Mouse (Mus musculus) heart, embryonic 11.5 days (tissue): Measurements from ENCODE around the gene Rrp1. TPM values are rescaled to one million over a fixed set of nuclear protein-coding genes. Genes with fewer than 3 reads are reported as not detected.
"Not testable (repeated sequence)": the region's sequence is repeated elsewhere in the genome, so short reads cannot be mapped to it uniquely, and the experiment has no call there.

Experiments used
- ATAC-seq: fragments of 200-750 bp; cut with Nextera tagmentation; replicated peaks from 2 replicates; pipeline ENCODE4 v1.8.0; 2017; ENCODE audit warnings: moderate library complexity; ENCODE audit not compliant: insufficient number of reproducible peaks, low FRiP score, low TSS enrichment
- H3K27ac ChIP-seq: fragments of 300-500 bp; sonication (generic); 2 replicates; pipeline ENCODE4 v1.5.1; 2014; ENCODE audit warnings: mild to moderate bottlenecking, low read depth, low read length
- H3K27me3 ChIP-seq: fragments of 300-500 bp; sonication (generic); 2 replicates; pipeline ENCODE4 v1.6.1; 2014; ENCODE audit warnings: mild to moderate bottlenecking, low read length, mixed read lengths; ENCODE audit not compliant: control insufficient read depth, insufficient read depth
- H3K36me3 ChIP-seq: fragments of 300-500 bp; sonication (generic); 2 replicates; pipeline ENCODE4 v1.6.1; 2014; ENCODE audit warnings: mild to moderate bottlenecking, low read length, moderate library complexity, mixed read lengths; ENCODE audit not compliant: control insufficient read depth, insufficient read depth
- H3K4me1 ChIP-seq: fragments of 300-500 bp; sonication (generic); 2 replicates; pipeline ENCODE4 v1.6.1; 2014; ENCODE audit warnings: low read length; ENCODE audit not compliant: control insufficient read depth, insufficient read depth
- H3K4me2 ChIP-seq: fragments of 300-500 bp; sonication (generic); 2 replicates; pipeline ENCODE4 v1.6.1; 2014; ENCODE audit warnings: mild to moderate bottlenecking, moderate library complexity
- H3K4me3 ChIP-seq: fragments of 300-500 bp; sonication (generic); 2 replicates; pipeline ENCODE4 v1.5.1; 2014; ENCODE audit warnings: low read depth, low read length
- H3K9ac ChIP-seq: fragments of 300-500 bp; sonication (generic); 2 replicates; pipeline ENCODE4 v1.6.1; 2014; ENCODE audit warnings: mild to moderate bottlenecking, low read depth, low read length, moderate library complexity
- H3K9me3 ChIP-seq: fragments of 300-500 bp; sonication (generic); replicated peaks from 2 replicates; pipeline ENCODE4 v1.6.1; 2016; ENCODE audit warnings: low read length; ENCODE audit not compliant: control insufficient read depth
- WGBS: fragments of 180-500 bp; shearing (Covaris S2); extraction: QIAGEN DNeasy Blood & Tissue Kit; methylation state at CpG from one replicate; pipeline ENCODE4 v1.1.7; 2014; ENCODE audit not compliant: insufficient replicate concordance; 5-methylcytosine and 5-hydroxymethylcytosine counted together
- polyA plus RNA-seq: library from polyadenylated mRNA; unstranded; fragments of >200 nt; fragmentation: Nextera tagmentation; extraction: Ambion mirVana; gene quantifications from 2 replicates; pipeline ENCODE4 v1.2.1, GENCODE M21; 2014

The Rrp1 gene
- polyA plus RNA-seq, 1 experiment from 2014 or later: 176 TPM

- no peak for ATAC-seq
- Histone ChIP-seq H3K4me3 (no peak overlapping the region), H3K27me3 (no peaks in the 10 kb centered on the region), H3K9me3 (no peaks in the 10 kb centered on the region), H3K36me3 (no peaks in the 10 kb centered on the region), H3K27ac (no peak overlapping the region), H3K9ac (no peak overlapping the region), H3K4me2 (no peak overlapping the region), H3K4me1 (0 out of 2 replicates have a peak, but pooled peaks cover 3% of the 10 kb centered on the region)
- 58% methylated on average over 5 of the region's 5 CpGs for WGBS
Observed at GRCm38 (mm10) chr10:78417888-78418287, 5.0 kb upstream of the Rrp1 start.

GRCm38 (mm10) chr10:78414936-78415335 is 2.1 kb upstream of the Rrp1 start:
- H3K27me3 ChIP-seq, H3K36me3 ChIP-seq, H3K9ac ChIP-seq, H3K4me3 ChIP-seq, H3K27ac ChIP-seq, H3K4me1 ChIP-seq, H3K9me3 ChIP-seq, ATAC-seq, H3K4me2 ChIP-seq: not testable (repeated sequence)
- 97% methylated on average over 3 of the region's 4 CpGs for WGBS

DNA sequence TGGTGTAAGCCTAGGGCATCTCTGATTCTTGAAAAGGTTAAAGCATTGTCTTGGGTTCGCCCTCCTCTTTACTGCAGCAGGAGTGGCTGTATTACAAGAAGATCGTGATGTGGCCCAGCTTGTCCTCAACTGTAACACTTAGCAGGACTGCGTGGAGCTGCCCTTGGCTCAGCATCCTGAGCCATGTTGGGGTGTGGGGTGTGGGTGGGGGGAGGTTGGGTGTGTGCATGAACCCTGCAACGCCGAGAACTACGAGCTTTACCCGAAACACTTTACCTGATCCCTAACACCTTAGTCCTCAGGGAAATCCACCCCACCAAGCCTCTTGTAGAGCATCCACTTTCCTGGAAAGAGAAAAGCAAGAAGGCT is 293 bp upstream of the Rrp1 start:
- Histone ChIP-seq H3K27ac (no peak overlapping the region), H3K27me3 (no peaks in the 10 kb centered on the region)
- no peak for ATAC-seq

GRCm38 (mm10) chr10:78411851-78412250 is 992 bp downstream of the Rrp1 start:
- Histone ChIP-seq H3K27me3 (no peaks in the 10 kb centered on the region), H3K36me3 (peaks cover 24% of the 10 kb centered on the region), H3K4me3 (peak overlapping the region; percentile 97), H3K27ac (no peak overlapping the region), H3K9ac (peak overlapping the region; percentile 79), H3K4me1 (peaks cover 7% of the 10 kb centered on the region; the same call in 1 of the 2 replicates), H3K4me2 (peak overlapping the region; percentile 81), H3K9me3 (no peaks in the 10 kb centered on the region)
- no peak for ATAC-seq
- WGBS: 14% methylated on average over 8 of the region's 8 CpGs

More for the DNA sequence above, 293 bp upstream of the Rrp1 start:
- WGBS: 44% methylated on average over 7 of the region's 7 CpGs
- peak overlapping the region; percentile 81 for H3K4me2 ChIP-seq
- H3K36me3 ChIP-seq: peaks cover 20% of the 10 kb centered on the region
- H3K9me3 ChIP-seq: no peaks in the 10 kb centered on the region
- peak overlapping the region; percentile 97 for H3K4me3 ChIP-seq
- H3K4me1 ChIP-seq: peaks cover 7% of the 10 kb centered on the region; the same call in 1 of the 2 replicates
- H3K9ac ChIP-seq: peak overlapping the region; percentile 52; the same call in 1 of the 2 replicates

- H3K36me3 ChIP-seq: peaks cover 44% of the 10 kb centered on the region
Observed at GRCm38 (mm10) chr10:78409035-78409788, 3.6 kb downstream of the Rrp1 start.

DNA sequence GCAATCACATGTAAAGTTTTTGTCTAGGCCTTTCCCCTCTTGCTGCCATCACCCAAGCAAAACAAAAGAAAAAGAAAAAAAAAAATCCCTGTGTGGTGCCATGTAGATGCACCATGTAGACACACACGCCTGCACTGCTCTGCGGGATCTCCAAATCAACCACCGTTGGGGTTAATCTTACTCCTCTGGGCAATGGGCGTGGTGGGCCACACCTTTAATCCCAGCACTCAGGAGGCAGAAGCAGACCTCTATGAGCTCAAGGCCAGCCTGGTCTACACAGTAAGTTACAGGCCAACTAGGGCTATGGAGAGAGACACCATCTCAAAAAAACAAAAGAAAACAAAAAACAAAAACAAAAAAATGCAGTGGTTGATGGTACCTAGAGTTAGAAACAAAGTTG is 5.7 kb downstream of the Rrp1 start:
- Histone ChIP-seq H3K9me3 (no peaks in the 10 kb centered on the region), H3K4me1 (peaks cover 4% of the 10 kb centered on the region; the same call in 1 of the 2 replicates), H3K27me3 (no peaks in the 10 kb centered on the region), H3K4me2 (no peak overlapping the region), H3K27ac (no peak overlapping the region), H3K36me3 (peaks cover 63% of the 10 kb centered on the region), H3K4me3 (no peak overlapping the region), H3K9ac (no peak overlapping the region)
- ATAC-seq: no peak
- WGBS: 92% methylated on average over 4 of the region's 4 CpGs

More at GRCm38 (mm10) chr10:78409035-78409788, 3.6 kb downstream of the Rrp1 start:
- H3K27me3 ChIP-seq: no peaks in the 10 kb centered on the region
- H3K9ac ChIP-seq: no peak overlapping the region
- no peak for ATAC-seq
- H3K4me1 ChIP-seq: peaks cover 7% of the 10 kb centered on the region; the same call in 1 of the 2 replicates
- H3K4me2 ChIP-seq: no peak overlapping the region
- H3K4me3 ChIP-seq: no peak overlapping the region
- H3K9me3 ChIP-seq: no peaks in the 10 kb centered on the region
- 87% methylated on average over 9 of the region's 9 CpGs for WGBS
- no peak overlapping the region for H3K27ac ChIP-seq

GRCm38 (mm10) chr10:78406152-78406551 is 6.7 kb downstream of the Rrp1 start:
- Histone ChIP-seq H3K9ac (no peak overlapping the region), H3K36me3 (peaks cover 72% of the 10 kb centered on the region), H3K27me3 (no peaks in the 10 kb centered on the region), H3K27ac (no peak overlapping the region), H3K4me1 (no peaks in the 10 kb centered on the region), H3K9me3 (no peaks in the 10 kb centered on the region), H3K4me2 (no peak overlapping the region), H3K4me3 (no peak overlapping the region)
- WGBS: 90% methylated on average over 6 of the region's 6 CpGs
- ATAC-seq: no peak

GRCm38 (mm10) chr10:78402301-78402922 is 10.4 kb downstream of the Rrp1 start:
- 94% methylated on average over 14 of the region's 14 CpGs for WGBS
- no peak overlapping the region for H3K4me2 ChIP-seq
- no peak overlapping the region for H3K9ac ChIP-seq
- H3K27ac ChIP-seq: no peak overlapping the region
- no peaks in the 10 kb centered on the region for H3K27me3 ChIP-seq
- ATAC-seq: no peak
- peaks cover 60% of the 10 kb centered on the region for H3K36me3 ChIP-seq
- peaks cover 22% of the 10 kb centered on the region for H3K4me1 ChIP-seq
- no peaks in the 10 kb centered on the region for H3K9me3 ChIP-seq
- no peak overlapping the region for H3K4me3 ChIP-seq
